Mouse (Mus musculus) lung, adult 2 months (tissue): Measurements from ENCODE around the gene Fcgbp. TPM values are rescaled to one million over a fixed set of nuclear protein-coding genes. Genes with fewer than 3 reads are reported as not detected.
A peak's percentile ranks its signal among the peaks of the same experiment; 100 is the strongest.
"Not testable (repeated sequence)": the region's sequence is repeated elsewhere in the genome, so short reads cannot be mapped to it uniquely, and the experiment has no call there.

Experiments
- DNase-seq: peaks from one replicate; pipeline ENCODE4 v3.0.0; 2022
- H3K4me1 ChIP-seq: fragments of 200-500 bp; 2 replicates; pipeline ENCODE4 v1.6.1; 2011; ENCODE audit warnings: low read length; ENCODE audit not compliant: control insufficient read depth, insufficient read depth
- H3K4me3 ChIP-seq: fragments of 200-500 bp; replicated peaks from 2 replicates; pipeline ENCODE3; 2011; ENCODE audit warnings: low read depth, mild to moderate bottlenecking, control low read depth, low read length; ENCODE audit errors: extremely low read depth
- CTCF ChIP-seq: fragments of 200-500 bp; IDR thresholded peaks from 2 replicates; pipeline ENCODE4 v1.5.1; 2011; ENCODE audit warnings: mild to moderate bottlenecking, low read length, control low read depth; ENCODE audit not compliant: insufficient read depth
- POLR2A ChIP-seq: fragments of 200-500 bp; IDR thresholded peaks from 2 replicates; pipeline ENCODE4 v1.6.1; 2011; ENCODE audit warnings: low read depth, mild to moderate bottlenecking, control low read depth, low read length, borderline replicate concordance; ENCODE audit errors: extremely low read depth
- WGBS: fragments of 180-500 bp; shearing (Covaris S2); methylation state at CpG from one replicate; pipeline ENCODE4 v1.1.7; 2018; 5-methylcytosine and 5-hydroxymethylcytosine counted together
- polyA plus RNA-seq: library from polyadenylated mRNA; depleted of rRNA; stranded (reverse); fragments of >200 nt; gene quantifications from 2 replicates; pipeline ENCODE4 v1.2.3, GENCODE M21; 2012

Gene Fcgbp
- polyA plus RNA-seq, 1 experiment: 7.5 TPM

DNA sequence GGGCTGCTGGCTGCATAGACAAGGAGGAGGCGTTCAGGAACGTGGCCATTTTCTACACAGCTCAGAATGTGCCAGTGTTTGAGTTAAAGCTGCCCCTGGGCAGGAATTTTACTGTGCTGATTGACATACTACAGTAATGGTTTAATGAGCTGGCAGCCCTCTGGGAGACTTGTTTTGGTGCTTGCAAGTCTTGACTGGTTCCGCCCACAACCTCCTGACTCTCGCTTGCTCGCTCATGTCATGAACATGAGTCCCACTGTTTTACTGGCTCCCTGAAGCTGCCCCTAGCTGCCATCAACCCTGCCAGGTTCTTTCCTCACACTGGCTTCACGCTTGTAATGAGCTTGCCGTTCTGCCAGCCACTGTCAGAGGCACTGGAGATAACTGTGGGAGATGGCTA, 13.2 kb downstream of the Fcgbp start:
- TF ChIP-seq CTCF (no peak), POLR2A (no peak)
- H3K4me1 ChIP-seq: no peaks in the 10 kb centered on the region
- 75% methylated on average over 7 of the region's 7 CpGs for WGBS
- H3K4me3 ChIP-seq: no peak overlapping the region
- no peak for DNase-seq

DNA sequence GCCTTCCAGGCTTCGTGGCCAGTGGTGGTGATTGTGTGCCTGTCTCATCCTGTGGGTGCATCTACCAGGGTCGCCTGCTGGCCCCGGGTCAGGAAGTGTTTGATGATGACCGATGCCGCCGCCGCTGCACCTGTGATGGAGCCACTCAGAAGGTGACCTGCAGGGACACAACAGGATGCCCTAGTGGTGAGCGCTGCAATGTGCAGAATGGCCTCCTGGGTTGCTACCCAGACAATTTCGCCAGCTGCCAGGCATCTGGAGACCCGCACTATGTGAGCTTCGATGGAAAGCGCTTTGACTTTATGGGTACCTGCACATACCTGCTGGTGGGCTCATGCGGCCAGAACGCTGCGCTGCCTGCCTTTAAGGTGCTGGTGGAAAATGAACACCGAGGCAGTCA, 15.2 kb downstream of the Fcgbp start:
- 80% methylated on average over 16 of the region's 16 CpGs for WGBS
- TF ChIP-seq POLR2A (no peak), CTCF (no peak)
- no peak for DNase-seq
- H3K4me3 ChIP-seq: no peak overlapping the region
- H3K4me1 ChIP-seq: no peaks in the 10 kb centered on the region

DNA sequence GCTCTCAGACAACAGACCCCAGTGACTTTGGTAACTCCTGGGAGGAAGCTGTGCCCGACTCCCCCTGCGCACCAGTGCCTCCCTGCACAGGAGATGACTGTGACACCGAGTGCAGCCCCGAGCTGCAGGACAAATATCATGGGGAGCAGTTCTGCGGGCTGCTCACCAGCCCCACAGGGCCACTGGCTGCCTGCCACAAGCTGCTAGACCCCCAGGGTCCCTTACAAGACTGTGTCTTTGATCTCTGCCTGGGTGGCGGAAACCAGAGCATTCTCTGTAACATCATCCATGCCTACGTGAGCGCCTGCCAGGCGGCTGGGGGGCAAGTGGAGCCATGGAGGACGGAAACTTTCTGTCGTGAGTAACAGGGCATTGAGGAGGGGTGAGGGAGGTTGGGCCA, 22.5 kb downstream of the Fcgbp start:
- DNase-seq: no peak
- Histone ChIP-seq H3K4me1 (no peaks in the 10 kb centered on the region), H3K4me3 (no peak overlapping the region)
- TF ChIP-seq POLR2A (no peak), CTCF (no peak)
- 45% methylated on average over 11 of the region's 11 CpGs for WGBS

DNA sequence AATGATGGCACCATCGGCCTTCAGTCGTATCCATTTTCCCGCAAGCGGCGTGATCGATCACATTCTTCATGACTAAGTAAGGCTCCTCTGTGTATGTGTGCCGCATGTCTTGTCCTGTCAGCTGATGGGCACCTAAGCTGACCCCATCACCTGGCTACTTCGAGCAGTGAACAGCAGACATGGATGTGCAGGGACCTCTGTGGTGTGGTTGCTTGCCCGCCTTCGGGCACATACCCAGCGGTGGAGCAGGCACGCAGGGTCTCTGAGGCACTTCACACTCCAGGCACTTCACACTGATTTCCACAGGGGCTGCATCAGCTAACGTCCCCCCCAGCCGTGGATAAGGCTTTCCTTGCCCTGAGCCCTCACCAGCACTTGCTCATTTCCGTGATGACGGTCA, 28.1 kb downstream of the Fcgbp start:
- no peak overlapping the region for H3K4me3 ChIP-seq
- no peak for TF ChIP-seq CTCF
- no peak for TF ChIP-seq POLR2A
- no peaks in the 10 kb centered on the region for H3K4me1 ChIP-seq
- DNase-seq: no peak
- 93% methylated on average over 16 of the region's 16 CpGs for WGBS

DNA sequence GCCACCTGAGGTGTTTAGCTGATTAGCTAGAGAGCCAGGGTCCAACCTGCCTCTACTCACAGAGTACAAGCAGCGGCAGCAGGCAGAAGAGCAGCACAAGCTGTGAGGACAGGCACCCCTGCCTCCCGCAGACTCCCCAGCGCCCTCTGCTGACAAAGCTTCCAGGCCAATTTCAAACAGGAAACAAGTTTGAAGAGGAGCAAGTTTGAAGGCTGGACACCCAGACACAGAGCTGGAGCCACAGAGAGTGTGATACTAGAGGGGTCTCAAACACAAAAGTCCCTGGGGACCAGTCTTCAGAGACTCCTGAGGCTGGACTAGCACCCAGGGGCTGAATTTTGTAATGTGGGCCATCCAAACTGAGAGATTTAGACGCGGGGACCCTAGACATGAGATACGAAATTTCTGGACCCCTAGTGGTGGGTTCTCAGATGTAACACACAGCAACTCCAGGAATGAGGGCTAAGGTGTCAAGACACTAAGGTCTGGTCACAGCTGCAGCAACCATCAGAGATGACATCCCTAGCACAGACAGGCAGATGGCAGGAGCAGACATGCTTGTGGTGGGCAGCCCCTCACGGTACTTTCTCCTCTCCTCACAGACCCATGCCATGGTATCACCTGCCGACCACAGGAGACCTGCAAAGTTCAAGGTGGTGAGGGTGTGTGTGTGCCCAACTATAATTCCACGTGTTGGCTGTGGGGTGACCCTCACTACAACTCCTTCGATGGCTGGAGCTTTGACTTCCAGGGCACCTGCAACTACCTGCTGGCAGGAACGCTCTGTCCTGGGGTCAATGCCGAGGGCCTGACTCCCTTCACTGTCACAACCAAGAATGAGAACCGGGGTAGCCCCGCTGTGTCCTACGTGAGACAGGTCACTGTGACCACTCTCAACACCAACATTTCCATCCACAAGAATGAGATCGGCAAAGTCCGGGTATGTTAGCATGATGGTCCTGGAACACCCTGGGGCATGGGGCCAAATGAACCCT, 29.9 kb downstream of the Fcgbp start:
- WGBS: 61% methylated on average over 17 of the region's 17 CpGs
- TF ChIP-seq POLR2A (no peak), CTCF (peak; percentile 42)
- peak; percentile 39 for DNase-seq
- Histone ChIP-seq H3K4me3 (no peak overlapping the region), H3K4me1 (no peaks in the 10 kb centered on the region)

DNA sequence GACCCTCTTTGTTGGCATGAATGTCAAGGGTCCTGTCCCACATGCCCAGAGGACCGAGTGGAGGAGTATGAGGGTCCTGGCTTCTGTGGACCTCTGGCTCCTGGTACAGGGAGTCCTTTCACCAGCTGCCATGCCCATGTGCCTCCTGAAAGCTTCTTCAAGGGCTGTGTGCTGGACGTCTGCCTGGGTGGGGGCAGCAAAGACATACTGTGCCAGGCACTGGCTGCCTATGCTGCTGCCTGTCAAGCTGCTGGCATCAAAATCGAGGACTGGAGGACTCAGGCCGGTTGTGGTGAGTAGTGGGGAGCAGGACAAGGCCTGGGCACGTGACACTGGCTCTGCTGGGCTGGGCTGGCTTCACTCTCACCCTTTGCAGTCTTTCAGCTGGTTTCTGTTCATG, 31.9 kb downstream of the Fcgbp start:
- 34% methylated on average over 5 of the region's 5 CpGs for WGBS
- H3K4me3 ChIP-seq, H3K4me1 ChIP-seq, DNase-seq: not testable (repeated sequence)

DNA sequence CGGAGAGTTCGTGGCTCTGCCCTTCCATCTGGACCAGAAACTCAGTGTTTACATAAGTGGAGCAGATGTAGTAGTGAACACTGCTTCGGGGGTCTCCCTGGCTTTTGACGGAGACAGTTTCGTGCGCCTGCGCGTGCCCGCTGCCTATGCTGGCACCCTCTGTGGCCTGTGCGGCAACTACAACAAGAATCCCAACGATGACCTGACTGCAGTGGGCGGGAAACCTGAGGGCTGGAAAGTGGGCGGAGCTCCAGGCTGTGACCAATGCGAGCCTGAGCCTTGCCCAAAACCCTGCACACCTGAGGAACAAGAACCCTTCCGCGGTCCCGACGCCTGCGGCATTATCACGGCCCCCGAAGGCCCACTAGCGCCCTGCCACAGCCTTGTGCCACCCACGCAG, 33.6 kb downstream of the Fcgbp start:
- H3K4me3 ChIP-seq: peak overlapping the region; percentile 58
- no peaks in the 10 kb centered on the region for H3K4me1 ChIP-seq
- peak; percentile 66 for DNase-seq
- 0 out of 2 replicates have a peak, but pooled peaks have one; percentile 4 for TF ChIP-seq CTCF
- TF ChIP-seq POLR2A: peak; percentile 42; the same call in 1 of the 2 replicates
- 6% methylated on average over 23 of the region's 23 CpGs for WGBS

DNA sequence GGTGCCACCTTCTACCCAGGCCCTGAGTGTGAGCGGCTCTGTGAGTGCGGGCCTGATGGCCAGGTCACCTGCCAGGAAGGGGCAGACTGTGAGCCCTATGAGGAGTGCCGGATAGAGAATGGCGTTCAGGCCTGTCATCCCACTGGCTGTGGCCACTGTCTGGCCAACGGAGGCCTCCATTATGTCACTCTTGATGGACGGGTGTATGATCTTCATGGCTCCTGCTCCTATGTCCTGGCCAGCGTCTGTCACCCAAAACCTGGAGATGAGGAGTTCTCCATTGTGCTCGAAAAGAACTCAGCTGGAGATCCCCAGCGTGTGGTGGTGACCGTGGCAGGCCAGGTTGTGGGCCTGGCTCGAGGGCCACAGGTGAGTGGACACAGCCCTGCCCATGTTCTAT, 35.2 kb downstream of the Fcgbp start:
- H3K4me1 ChIP-seq: no peaks in the 10 kb centered on the region
- no peak for TF ChIP-seq CTCF
- no peak for TF ChIP-seq POLR2A
- WGBS: 90% methylated on average over 11 of the region's 11 CpGs
- no peak overlapping the region for H3K4me3 ChIP-seq
- no peak for DNase-seq

DNA sequence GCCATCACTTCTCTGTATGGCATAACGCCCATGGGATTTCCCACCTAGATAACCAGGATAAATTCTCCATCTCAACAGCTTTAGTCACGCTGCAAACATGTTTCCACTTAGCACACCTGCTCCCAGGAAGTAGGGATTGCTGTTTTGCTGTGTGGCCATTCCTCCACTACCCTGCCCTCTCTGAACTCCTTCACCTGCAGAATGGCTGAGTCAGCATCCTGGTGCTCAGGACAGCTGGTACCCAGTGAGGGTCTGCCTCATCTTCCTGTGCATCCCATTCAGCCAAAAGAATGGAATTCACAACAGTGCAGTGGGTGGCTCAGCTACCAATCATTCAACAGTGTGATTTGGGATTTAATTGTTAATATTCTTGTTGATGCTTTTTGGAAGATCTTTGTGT, 43.6 kb downstream of the Fcgbp start:
- TF ChIP-seq CTCF: no peak
- no peak for TF ChIP-seq POLR2A
- no peaks in the 10 kb centered on the region for H3K4me1 ChIP-seq
- WGBS: 58% methylated on average over 2 of the region's 2 CpGs
- DNase-seq: no peak
- no peak overlapping the region for H3K4me3 ChIP-seq

DNA sequence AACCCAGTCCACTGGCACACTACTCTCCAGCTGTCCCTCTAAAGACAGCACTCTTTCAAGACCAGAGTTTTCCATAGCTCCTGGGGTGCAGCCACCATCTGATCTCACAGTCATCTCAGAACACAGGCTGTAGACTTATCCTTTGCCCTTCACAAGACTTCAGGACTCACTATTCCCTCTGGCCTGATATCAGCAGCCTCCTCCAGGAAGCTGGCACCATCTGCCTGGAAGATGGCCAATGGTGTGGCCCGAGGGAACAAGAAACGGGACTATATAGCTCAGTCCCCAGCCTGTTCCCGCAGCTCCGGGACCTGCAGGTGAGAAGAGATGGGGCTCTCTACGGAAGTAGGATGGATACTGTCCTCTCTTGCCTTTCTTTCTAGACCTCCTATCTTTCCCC, 58.1 kb downstream of the Fcgbp start, which contains the start of gene 9530053A07Rik:
Gene 9530053A07Rik, plus strand, starts transcription at position 301 of the 400 bp plus-strand sequence.
- TF ChIP-seq POLR2A (no peak), CTCF (no peak)
- no peak for DNase-seq
- Histone ChIP-seq H3K4me1 (no peaks in the 10 kb centered on the region), H3K4me3 (no peak within 1 kb of the TSS)
- WGBS: 67% methylated on average over 5 of the region's 5 CpGs
